Mouse (Mus musculus) stomach, postnatal 0 days (tissue): ENCODE data around the gene Fgfr2. TPM values are rescaled to one million over a fixed set of nuclear protein-coding genes. Genes with fewer than 3 reads are reported as not detected.

Source experiments
- ATAC-seq: fragments of 200-750 bp; cut with Nextera tagmentation; 2 replicates; pipeline ENCODE4 v1.8.0; 2017; ENCODE audit not compliant: low FRiP score, low TSS enrichment
- DNase-seq: peaks from one replicate; pipeline ENCODE4 v3.0.0-alpha.2; 2016; ENCODE audit warnings: low spot score
- H3K27ac ChIP-seq: fragments of 300-500 bp; sonication (generic); replicated peaks from 2 replicates; pipeline ENCODE4 v1.5.1; 2014; ENCODE audit warnings: mild to moderate bottlenecking, control low read depth
- H3K27me3 ChIP-seq: fragments of 300-500 bp; sonication (generic); 2 replicates; pipeline ENCODE4 v1.6.1; 2014; ENCODE audit warnings: low read length; ENCODE audit not compliant: control insufficient read depth, insufficient read depth
- H3K36me3 ChIP-seq: fragments of 300-500 bp; sonication (generic); 2 replicates; pipeline ENCODE4 v1.6.1; 2014; ENCODE audit warnings: low read length, mixed read lengths; ENCODE audit not compliant: control insufficient read depth, insufficient read depth
- H3K4me1 ChIP-seq: fragments of 300-500 bp; sonication (generic); replicated peaks from 2 replicates; pipeline ENCODE4 v1.6.1; 2014; ENCODE audit warnings: antibody characterized with exemption; ENCODE audit not compliant: control insufficient read depth, insufficient read depth
- H3K4me2 ChIP-seq: fragments of 300-500 bp; sonication (generic); replicated peaks from 2 replicates; pipeline ENCODE4 v1.6.1; 2014; ENCODE audit warnings: low read depth, mild to moderate bottlenecking, control low read depth, moderate library complexity
- H3K4me3 ChIP-seq: fragments of 300-500 bp; sonication (generic); 2 replicates; pipeline ENCODE4 v1.5.1; 2014; ENCODE audit warnings: low read depth, low read length, control low read depth
- H3K9ac ChIP-seq: fragments of 300-500 bp; sonication (generic); 2 replicates; pipeline ENCODE4 v1.6.1; 2014; ENCODE audit warnings: mild to moderate bottlenecking, low read length, control low read depth, mixed read lengths
- H3K9me3 ChIP-seq: fragments of 300-500 bp; sonication (generic); 2 replicates; pipeline ENCODE4 v1.6.1; 2016; ENCODE audit warnings: low read length; ENCODE audit not compliant: control insufficient read depth
- CTCF ChIP-seq: IDR thresholded peaks from 2 replicates; pipeline ENCODE4 v1.5.1; 2016; ENCODE audit warnings: antibody characterized with exemption, low read depth, mild to moderate bottlenecking, moderate library complexity
- EP300 ChIP-seq: optimal IDR thresholded peaks from 2 replicates; pipeline ENCODE3; 2016; ENCODE audit warnings: antibody characterized with exemption
- WGBS: fragments of 180-500 bp; shearing (Covaris S2); extraction: QIAGEN DNeasy Blood & Tissue Kit; methylation state at CpG from one replicate; pipeline ENCODE4 v1.1.7; 2014; 5-methylcytosine and 5-hydroxymethylcytosine counted together
- polyA plus RNA-seq: library from polyadenylated mRNA; unstranded; fragments of >200 nt; fragmentation: Nextera tagmentation; extraction: Ambion mirVana; gene quantifications from 2 replicates; pipeline ENCODE4 v1.2.1, GENCODE M21; 2015

Gene Fgfr2
- polyA plus RNA-seq, 1 experiment from 2014 or later, result 60.8 TPM

GRCm38 (mm10) chr7:132747096-132747495 lies 376.1 kb downstream of the Fgfr2 start:
- Histone ChIP-seq H3K9ac (no peak overlapping the region), H3K27me3 (no peaks in the 10 kb centered on the region), H3K9me3 (no peaks in the 10 kb centered on the region), H3K36me3 (no peaks in the 10 kb centered on the region), H3K27ac (no peak overlapping the region), H3K4me3 (no peak overlapping the region), H3K4me1 (no peaks in the 10 kb centered on the region), H3K4me2 (no peak overlapping the region)
- TF ChIP-seq CTCF, result no peak
- no peak for TF ChIP-seq EP300
- WGBS, result 73% methylated on average over 6 of the region's 6 CpGs
- ATAC-seq (no peak), DNase-seq (no peak)

DNA sequence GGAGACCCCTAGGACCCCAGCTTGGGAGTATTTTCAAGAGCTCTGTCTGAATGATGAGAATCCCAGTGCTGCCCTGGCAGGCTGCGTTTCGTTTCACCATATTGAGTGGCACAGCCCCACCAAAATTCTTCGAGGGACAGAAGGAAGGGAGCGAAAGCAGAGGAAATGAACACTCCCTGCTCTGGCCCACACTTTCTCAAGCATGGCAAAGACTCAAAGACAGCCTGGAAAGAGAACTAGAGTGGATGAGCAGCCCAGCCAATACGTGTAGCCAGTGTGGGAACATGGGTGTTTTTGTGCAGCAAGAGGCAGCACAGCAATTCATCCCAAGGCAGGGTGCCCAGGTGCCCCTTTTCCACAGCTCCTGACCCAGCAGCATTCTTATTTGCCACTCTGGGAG lies 380.2 kb downstream of the Fgfr2 start:
- 80% methylated on average over 5 of the region's 5 CpGs for WGBS
- DNase-seq, result no peak
- H3K36me3 ChIP-seq, result no peaks in the 10 kb centered on the region
- H3K4me2 ChIP-seq, result no peak overlapping the region
- TF ChIP-seq CTCF, result no peak
- TF ChIP-seq EP300, result no peak
- H3K9ac ChIP-seq, result no peak overlapping the region
- no peak overlapping the region for H3K4me3 ChIP-seq
- no peak for ATAC-seq
- H3K4me1 ChIP-seq, result no peaks in the 10 kb centered on the region
- H3K9me3 ChIP-seq, result no peaks in the 10 kb centered on the region
- no peaks in the 10 kb centered on the region for H3K27me3 ChIP-seq
- no peak overlapping the region for H3K27ac ChIP-seq

DNA sequence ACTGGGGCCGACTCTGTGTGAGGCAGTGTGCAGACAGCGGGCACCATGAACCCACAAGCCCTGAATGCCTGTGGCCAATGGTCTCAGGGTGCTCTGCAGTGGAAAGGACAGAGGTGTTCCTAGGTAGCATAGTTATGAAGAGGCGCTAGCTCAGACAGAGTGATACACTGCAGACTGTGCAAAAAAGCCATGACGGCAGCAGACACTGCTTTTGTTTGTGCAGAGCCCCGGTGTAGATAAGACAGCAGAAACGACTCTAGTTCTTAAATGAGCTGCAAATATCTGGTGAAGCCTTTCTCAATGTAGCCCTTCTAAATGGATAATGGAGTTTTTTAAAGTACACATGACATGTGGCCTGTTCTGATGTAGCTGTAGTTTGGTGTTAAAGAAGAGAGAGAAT lies 383.3 kb downstream of the Fgfr2 start:
- Histone ChIP-seq H3K4me2 (no peak overlapping the region), H3K36me3 (no peaks in the 10 kb centered on the region), H3K9ac (no peak overlapping the region), H3K27me3 (no peaks in the 10 kb centered on the region), H3K9me3 (no peaks in the 10 kb centered on the region), H3K4me3 (no peak overlapping the region), H3K4me1 (peaks cover 8% of the 10 kb centered on the region), H3K27ac (no peak overlapping the region)
- DNase-seq (no peak), ATAC-seq (no peak)
- 66% methylated on average over 6 of the region's 6 CpGs for WGBS
- TF ChIP-seq CTCF (no peak), EP300 (no peak)

GRCm38 (mm10) chr7:132738844-132739243 lies 384.3 kb downstream of the Fgfr2 start:
- Histone ChIP-seq H3K27ac (no peak overlapping the region), H3K4me3 (no peak overlapping the region), H3K4me2 (no peak overlapping the region), H3K4me1 (peaks cover 8% of the 10 kb centered on the region), H3K9ac (no peak overlapping the region), H3K9me3 (no peaks in the 10 kb centered on the region), H3K36me3 (no peaks in the 10 kb centered on the region), H3K27me3 (no peaks in the 10 kb centered on the region)
- no peak for ATAC-seq
- no peak for DNase-seq
- no peak for TF ChIP-seq EP300
- no peak for TF ChIP-seq CTCF
- 90% methylated on average over 6 of the region's 6 CpGs for WGBS

DNA sequence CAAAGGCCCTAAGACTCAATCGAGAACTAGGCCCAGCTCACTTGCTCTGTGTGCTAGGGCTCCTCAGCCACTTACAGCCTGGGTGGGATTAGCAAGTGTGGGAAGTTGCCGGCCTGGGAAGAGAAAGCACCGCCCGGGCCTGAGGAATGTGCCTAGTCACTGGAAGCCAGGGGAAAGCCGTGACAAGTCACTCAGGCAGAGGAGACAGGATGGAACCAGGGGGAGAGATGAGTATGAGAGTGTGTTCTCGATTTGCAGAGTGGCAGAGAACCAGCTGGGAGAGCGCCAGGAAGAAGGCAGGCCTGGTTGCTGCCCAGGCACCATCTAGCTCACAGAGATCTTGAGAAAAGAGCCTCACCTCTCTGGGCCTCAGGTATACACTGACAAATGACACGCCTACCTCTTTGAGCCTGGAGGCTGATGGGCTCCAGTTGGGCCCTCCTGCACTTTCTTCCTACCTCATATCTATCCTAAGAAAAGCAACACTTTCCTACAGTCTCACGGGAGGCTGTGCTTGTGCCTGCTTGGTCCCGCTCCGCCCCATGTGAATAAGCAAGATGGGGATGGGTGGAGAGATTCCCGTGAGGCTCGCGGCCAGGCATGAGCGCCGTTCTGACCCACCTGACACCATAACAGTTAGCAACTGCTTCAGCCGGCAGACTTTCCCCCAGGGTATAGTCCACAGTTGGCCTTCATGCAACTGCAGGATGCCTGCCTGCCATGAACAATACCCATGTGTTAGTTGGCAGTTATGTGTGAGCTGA lies 386.9 kb downstream of the Fgfr2 start:
- H3K27ac ChIP-seq, result peak overlapping the region; percentile 79
- no peak for TF ChIP-seq EP300
- DNase-seq (peak; percentile 36), ATAC-seq (peak; percentile 54)
- H3K36me3 ChIP-seq, result no peaks in the 10 kb centered on the region
- no peaks in the 10 kb centered on the region for H3K9me3 ChIP-seq
- WGBS, result 44% methylated on average over 17 of the region's 17 CpGs
- H3K9ac ChIP-seq, result peak overlapping the region; percentile 23
- no peaks in the 10 kb centered on the region for H3K27me3 ChIP-seq
- H3K4me3 ChIP-seq, result no peak overlapping the region
- H3K4me2 ChIP-seq, result no peak overlapping the region
- H3K4me1 ChIP-seq, result peaks cover 8% of the 10 kb centered on the region

DNA sequence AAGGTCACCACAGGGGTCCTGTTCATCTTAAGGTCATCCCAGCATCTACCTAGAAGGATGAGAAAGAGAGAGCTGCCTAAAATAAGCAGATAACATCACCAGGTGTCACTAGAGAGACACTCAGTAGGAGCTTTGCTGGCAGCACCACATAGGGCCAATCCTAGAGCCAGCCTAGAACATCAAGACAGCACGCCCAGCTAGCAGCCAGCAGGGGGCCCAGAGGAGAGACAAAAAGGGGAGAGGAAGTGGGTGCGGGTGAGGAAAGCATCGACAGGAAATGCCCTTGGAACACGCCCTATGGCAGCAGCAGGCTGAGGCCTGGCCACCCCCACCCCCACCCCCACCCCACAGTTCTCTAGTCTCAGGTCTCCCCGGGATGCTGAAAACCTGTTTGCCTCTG lies 388.0 kb downstream of the Fgfr2 start:
- Histone ChIP-seq H3K4me2 (no peak overlapping the region), H3K4me1 (peaks cover 8% of the 10 kb centered on the region), H3K27ac (peak overlapping the region; percentile 79; the same call in 1 of the 2 replicates), H3K36me3 (no peaks in the 10 kb centered on the region), H3K4me3 (no peak overlapping the region), H3K27me3 (no peaks in the 10 kb centered on the region), H3K9me3 (no peaks in the 10 kb centered on the region), H3K9ac (no peak overlapping the region)
- ATAC-seq (peak; percentile 64), DNase-seq (peak; percentile 61)
- 28% methylated on average over 5 of the region's 5 CpGs for WGBS
- TF ChIP-seq CTCF, result peak; percentile 75
- TF ChIP-seq EP300, result no peak
